Mouse (Mus musculus) forebrain, embryonic 11.5 days (tissue): Measurements from ENCODE around the gene Agtrap. TPM values are rescaled to one million over a fixed set of nuclear protein-coding genes. Genes with fewer than 3 reads are reported as not detected.
A peak's percentile ranks its signal among the peaks of the same experiment; 100 is the strongest.

Experiments
- ATAC-seq: fragments of 200-750 bp; cut with Nextera tagmentation; replicated peaks from 2 replicates; pipeline ENCODE4 v1.8.0; 2017; ENCODE audit warnings: moderate TSS enrichment; ENCODE audit not compliant: low FRiP score
- DNase-seq: peaks from one replicate; pipeline ENCODE4 v3.0.0-alpha.2; 2017; ENCODE audit warnings: low spot score
- H3K27ac ChIP-seq: fragments of 300-500 bp; sonication (generic); 2 replicates; pipeline ENCODE4 v1.5.1; 2014; ENCODE audit warnings: low read depth, low read length
- H3K27me3 ChIP-seq: fragments of 300-500 bp; sonication (generic); 2 replicates; pipeline ENCODE4 v1.6.1; 2014; ENCODE audit warnings: mild to moderate bottlenecking, low read length, mixed read lengths; ENCODE audit not compliant: control insufficient read depth, insufficient read depth
- H3K36me3 ChIP-seq: fragments of 300-500 bp; sonication (generic); 2 replicates; pipeline ENCODE4 v1.6.1; 2014; ENCODE audit warnings: mild to moderate bottlenecking, low read length, moderate library complexity, mixed read lengths; ENCODE audit not compliant: control insufficient read depth, insufficient read depth
- H3K4me1 ChIP-seq: fragments of 300-500 bp; sonication (generic); replicated peaks from 2 replicates; pipeline ENCODE4 v1.6.1; 2014; ENCODE audit warnings: low read length, mixed read lengths; ENCODE audit not compliant: control insufficient read depth, insufficient read depth
- H3K4me2 ChIP-seq: fragments of 300-500 bp; sonication (generic); 2 replicates; pipeline ENCODE4 v1.6.1; 2014; ENCODE audit warnings: low read depth, mild to moderate bottlenecking, low read length, moderate library complexity, mixed read lengths; ENCODE audit not compliant: severe bottlenecking
- H3K4me3 ChIP-seq: fragments of 300-500 bp; sonication (generic); 2 replicates; pipeline ENCODE4 v1.5.1; 2014; ENCODE audit warnings: low read depth, low read length
- H3K9ac ChIP-seq: fragments of 300-500 bp; sonication (generic); 2 replicates; pipeline ENCODE4 v1.6.1; 2014; ENCODE audit warnings: low read length
- H3K9me3 ChIP-seq: fragments of 300-500 bp; sonication (generic); 2 replicates; pipeline ENCODE4 v1.6.1; 2016; ENCODE audit warnings: low read length, mixed read lengths; ENCODE audit not compliant: control insufficient read depth
- WGBS: fragments of 180-500 bp; shearing (Covaris S2); extraction: QIAGEN DNeasy Blood & Tissue Kit; methylation state at CpG from one replicate; pipeline ENCODE4 v1.1.7; 2014; 5-methylcytosine and 5-hydroxymethylcytosine counted together
- polyA plus RNA-seq: library from polyadenylated mRNA; unstranded; fragments of >200 nt; fragmentation: Nextera tagmentation; extraction: Ambion mirVana; gene quantifications from 2 replicates; pipeline ENCODE4 v1.2.1, GENCODE M21; 2014

Agtrap gene
- polyA plus RNA-seq, 1 experiment from 2014 or later: 15.0 TPM

DNA sequence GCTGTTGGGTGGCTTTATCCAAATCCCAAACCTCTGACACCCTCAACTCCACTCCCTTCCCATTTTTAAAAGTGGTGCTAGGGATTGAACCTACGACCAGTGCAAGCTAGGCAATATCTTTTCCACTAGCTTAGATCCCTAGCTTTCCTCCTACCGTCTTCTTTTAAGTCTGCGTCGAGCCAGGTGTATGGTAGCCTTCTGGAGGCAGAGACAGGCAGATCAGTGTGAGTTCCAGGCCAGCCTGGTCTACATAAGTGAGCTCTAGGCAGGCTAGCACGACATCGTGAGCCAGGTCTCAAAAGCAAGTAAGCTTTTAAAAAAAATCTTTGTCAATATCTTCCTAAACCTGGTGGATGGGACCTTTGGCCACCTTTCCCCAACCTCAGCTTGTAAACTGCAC lies 11.9 kb downstream of the Agtrap start:
- no peak overlapping the region for H3K4me2 ChIP-seq
- no peak overlapping the region for H3K9ac ChIP-seq
- no peak overlapping the region for H3K4me3 ChIP-seq
- no peaks in the 10 kb centered on the region for H3K27me3 ChIP-seq
- H3K36me3 ChIP-seq: no peaks in the 10 kb centered on the region
- whole genome bisulfite sequencing: 89% methylated on average over 6 of the region's 6 CpGs
- H3K9me3 ChIP-seq: no peaks in the 10 kb centered on the region
- ATAC-seq (no peak), DNase-seq (no peak)
- no peak overlapping the region for H3K27ac ChIP-seq
- H3K4me1 ChIP-seq: no peaks in the 10 kb centered on the region

- 49% methylated on average over 21 of the region's 21 CpGs for WGBS
- Histone ChIP-seq H3K36me3 (no peaks in the 10 kb centered on the region), H3K27ac (no peak overlapping the region), H3K4me1 (no peaks in the 10 kb centered on the region), H3K4me3 (peak overlapping the region; percentile 3; the same call in 1 of the 2 replicates), H3K9ac (no peak overlapping the region), H3K9me3 (no peaks in the 10 kb centered on the region), H3K4me2 (peak overlapping the region; percentile 37; the same call in 1 of the 2 replicates), H3K27me3 (no peaks in the 10 kb centered on the region)
- ATAC-seq: peak; percentile 45
- peak; percentile 81 for DNase-seq
Observed at GRCm38 (mm10) chr4:148075259-148075658, 12.6 kb downstream of the Agtrap start.

GRCm38 (mm10) chr4:148074521-148075189 lies 13.2 kb downstream of the Agtrap start:
- no peak for DNase-seq
- WGBS: 45% methylated on average over 17 of the region's 17 CpGs
- no peaks in the 10 kb centered on the region for H3K36me3 ChIP-seq

GRCm38 (mm10) chr4:148071508-148071907 lies 16.3 kb downstream of the Agtrap start:
- 76% methylated on average over 5 of the region's 5 CpGs for WGBS
- no peaks in the 10 kb centered on the region for H3K9me3 ChIP-seq
- no peak overlapping the region for H3K27ac ChIP-seq
- no peak overlapping the region for H3K4me2 ChIP-seq
- H3K4me1 ChIP-seq: no peaks in the 10 kb centered on the region
- no peak overlapping the region for H3K9ac ChIP-seq
- H3K36me3 ChIP-seq: no peaks in the 10 kb centered on the region
- no peak overlapping the region for H3K4me3 ChIP-seq
- ATAC-seq (no peak), DNase-seq (no peak)
- H3K27me3 ChIP-seq: no peaks in the 10 kb centered on the region

More at GRCm38 (mm10) chr4:148074521-148075189, 13.2 kb downstream of the Agtrap start:
- ATAC-seq: peak; percentile 25; the same call in 1 of the 2 replicates
- Histone ChIP-seq H3K9me3 (no peaks in the 10 kb centered on the region), H3K4me3 (peak overlapping the region; percentile 3; the same call in 1 of the 2 replicates), H3K9ac (no peak overlapping the region), H3K27ac (no peak overlapping the region), H3K4me1 (no peaks in the 10 kb centered on the region), H3K27me3 (no peaks in the 10 kb centered on the region), H3K4me2 (peak overlapping the region; percentile 37; the same call in 1 of the 2 replicates)

DNA sequence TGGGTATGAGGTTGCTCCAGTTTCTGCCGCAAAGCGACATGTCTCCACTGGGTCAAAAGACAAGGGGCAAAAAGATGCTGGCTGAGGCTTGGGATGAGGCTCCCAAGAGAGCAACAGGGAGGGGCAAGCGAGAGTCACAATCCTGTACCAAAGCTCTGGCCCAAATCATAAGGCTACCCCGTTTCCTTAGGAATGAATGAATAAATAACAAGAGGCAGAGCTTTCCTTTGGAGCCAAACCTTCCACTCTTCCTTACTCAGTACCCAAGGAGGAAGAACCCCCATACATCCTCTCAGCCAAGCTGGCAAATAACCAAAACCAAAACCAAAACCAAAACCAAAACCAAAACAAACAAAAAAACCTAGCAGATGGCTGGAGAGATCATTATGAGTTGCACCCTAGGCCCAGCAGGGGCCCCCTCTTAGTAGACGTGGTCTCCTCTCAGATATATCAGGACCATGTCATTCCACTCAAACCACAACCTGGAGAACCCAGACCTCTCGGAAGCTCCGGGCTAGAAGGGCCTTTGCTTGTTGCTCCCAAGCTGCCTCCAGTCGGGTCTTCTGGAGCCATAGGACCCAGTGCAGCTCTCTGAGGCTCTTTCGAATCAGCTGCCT lies 18.1 kb downstream of the Agtrap start:
- Histone ChIP-seq H3K4me2 (no peak overlapping the region), H3K9me3 (no peaks in the 10 kb centered on the region), H3K9ac (no peak overlapping the region), H3K27ac (no peak overlapping the region), H3K27me3 (no peaks in the 10 kb centered on the region), H3K4me1 (no peaks in the 10 kb centered on the region), H3K36me3 (no peaks in the 10 kb centered on the region), H3K4me3 (no peak overlapping the region)
- DNase-seq: no peak
- ATAC-seq: no peak
- WGBS: 85% methylated on average over 9 of the region's 9 CpGs

DNA sequence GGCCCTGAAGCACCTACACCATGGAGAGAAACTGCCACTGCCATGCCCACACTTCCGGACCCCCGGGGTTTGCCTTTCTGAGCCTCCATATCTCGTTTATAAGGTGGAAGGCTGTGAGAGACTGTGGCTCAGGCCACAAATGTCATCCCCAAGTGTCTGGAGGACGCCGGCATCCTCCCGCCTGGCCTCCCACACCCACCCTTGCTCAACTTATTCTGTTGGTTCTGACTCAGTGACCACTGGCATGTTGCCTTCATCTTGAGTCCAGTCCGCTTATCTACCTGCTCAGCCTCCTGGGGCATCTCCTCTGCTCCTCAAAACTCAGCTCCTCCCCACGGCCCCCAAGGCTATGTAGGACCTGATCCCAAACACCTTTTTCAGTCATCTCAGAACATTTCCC lies 20.5 kb downstream of the Agtrap start:
- Histone ChIP-seq H3K27ac (no peak overlapping the region), H3K4me2 (no peak overlapping the region), H3K27me3 (no peaks in the 10 kb centered on the region), H3K9me3 (no peaks in the 10 kb centered on the region), H3K9ac (no peak overlapping the region), H3K4me3 (no peak overlapping the region), H3K36me3 (no peaks in the 10 kb centered on the region), H3K4me1 (no peaks in the 10 kb centered on the region)
- ATAC-seq (no peak), DNase-seq (no peak)
- 88% methylated on average over 8 of the region's 8 CpGs for WGBS

DNA sequence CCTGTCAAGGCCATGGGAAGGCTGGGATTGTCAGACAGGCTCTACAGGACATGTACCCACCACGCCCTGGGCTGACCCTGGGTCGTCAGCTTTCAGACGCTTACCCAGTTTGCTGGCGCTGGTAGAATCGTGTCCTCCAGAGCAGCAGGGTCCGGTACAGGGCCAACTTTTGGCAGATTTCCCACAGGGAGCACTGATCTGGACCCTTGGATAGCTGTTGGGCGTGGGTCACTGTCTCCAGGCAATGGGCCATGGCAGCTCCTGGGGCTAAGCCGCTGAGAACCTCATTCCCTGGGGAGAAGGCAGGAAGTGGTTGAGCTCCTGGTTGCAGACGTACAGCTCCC lies 21.5 kb downstream of the Agtrap start:
- Histone ChIP-seq H3K4me1 (no peaks in the 10 kb centered on the region), H3K36me3 (no peaks in the 10 kb centered on the region), H3K9me3 (no peaks in the 10 kb centered on the region), H3K9ac (no peak overlapping the region), H3K4me3 (no peak overlapping the region), H3K4me2 (no peak overlapping the region), H3K27me3 (no peaks in the 10 kb centered on the region), H3K27ac (no peak overlapping the region)
- WGBS: 66% methylated on average over 9 of the region's 9 CpGs
- DNase-seq (no peak), ATAC-seq (no peak)

DNA sequence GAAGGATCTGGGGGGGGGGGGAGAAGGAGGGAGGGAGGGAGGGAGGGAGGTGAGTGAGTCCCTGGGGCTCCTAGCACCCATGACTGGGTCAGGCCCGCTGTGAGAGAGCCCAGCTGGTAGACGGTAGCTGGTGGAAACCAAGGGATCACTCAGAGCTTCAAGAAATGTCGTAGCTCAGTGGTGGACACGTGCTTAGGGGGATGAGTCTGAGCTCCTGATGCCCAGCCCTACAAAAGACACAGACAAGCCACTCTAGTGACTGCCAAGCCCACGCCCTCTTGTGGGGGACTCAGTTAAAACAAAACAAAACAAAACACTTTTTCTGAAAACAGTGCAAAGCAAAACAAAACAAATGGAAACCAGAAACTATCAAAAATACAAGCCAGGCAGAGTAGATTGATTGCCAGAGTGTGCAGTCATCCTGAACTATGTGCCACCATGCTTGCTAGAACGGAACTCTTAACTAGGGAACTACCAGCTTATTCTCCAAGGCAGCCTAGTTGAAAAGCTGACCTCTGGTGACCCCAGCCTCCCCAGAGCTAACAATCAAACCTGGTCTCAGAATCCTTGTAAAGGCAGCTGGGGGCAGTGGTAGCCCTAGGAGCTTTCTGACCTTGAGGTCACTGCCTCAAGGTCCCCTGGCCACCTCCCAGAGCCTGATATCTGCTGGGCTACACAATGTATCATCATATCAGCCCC lies 22.0 kb downstream of the Agtrap start:
- 40% methylated on average over 6 of the region's 6 CpGs for WGBS
- H3K27ac ChIP-seq: no peak overlapping the region
- no peak overlapping the region for H3K9ac ChIP-seq
- H3K36me3 ChIP-seq: no peaks in the 10 kb centered on the region
- no peaks in the 10 kb centered on the region for H3K4me1 ChIP-seq
- H3K27me3 ChIP-seq: no peaks in the 10 kb centered on the region
- H3K9me3 ChIP-seq: no peaks in the 10 kb centered on the region
- no peak for ATAC-seq
- no peak for DNase-seq
- no peak overlapping the region for H3K4me3 ChIP-seq
- H3K4me2 ChIP-seq: no peak overlapping the region
